Mouse (Mus musculus): Measurements from ENCODE around the gene Rsph3a. TPM values are rescaled to one million over a fixed set of nuclear protein-coding genes. Genes with fewer than 3 reads are reported as not detected.
A peak's percentile ranks its signal among the peaks of the same experiment; 100 is the strongest.

Gene Rsph3a
- polyA plus RNA-seq, 1 experiment from 2014 or later: 15.9 TPM

- H3K4me3 ChIP-seq (replicated peaks): no peak overlapping the region
- ATAC-seq (ENCODE audit: insufficient read depth): no peak
- 19% methylated on average over 2 of the region's 2 CpGs for WGBS (ENCODE audit: insufficient replicate concordance)
Measured at GRCm38 (mm10) chr17:7914596-7915227, 30.7 kb upstream of the Rsph3a start.

GRCm38 (mm10) chr17:7915791-7916190 lies 29.6 kb upstream of the Rsph3a start:
- no peak overlapping the region for H3K27ac ChIP-seq (replicated peaks)
- H3K4me3 ChIP-seq (replicated peaks): no peak overlapping the region
- H3K27me3 ChIP-seq: peaks cover 3% of the 10 kb centered on the region; the same call in 1 of the 2 replicates
- no peak for ATAC-seq (ENCODE audit: insufficient read depth)
- no peak overlapping the region for H3K9ac ChIP-seq
- WGBS (ENCODE audit: insufficient replicate concordance): 60% methylated on average over 9 of the region's 9 CpGs
- no peaks in the 10 kb centered on the region for H3K36me3 ChIP-seq (replicated peaks)
- no peak overlapping the region for H3K4me2 ChIP-seq
- H3K4me1 ChIP-seq (replicated peaks): no peaks in the 10 kb centered on the region
- no peaks in the 10 kb centered on the region for H3K9me3 ChIP-seq (replicated peaks)

More at GRCm38 (mm10) chr17:7914596-7915227, 30.7 kb upstream of the Rsph3a start:
- Histone ChIP-seq H3K4me1 (replicated peaks) (no peaks in the 10 kb centered on the region), H3K27me3 (peaks cover 3% of the 10 kb centered on the region; the same call in 1 of the 2 replicates), H3K36me3 (replicated peaks) (no peaks in the 10 kb centered on the region), H3K4me2 (no peak overlapping the region), H3K9me3 (replicated peaks) (no peaks in the 10 kb centered on the region), H3K9ac (no peak overlapping the region), H3K27ac (replicated peaks) (no peak overlapping the region)

- Histone ChIP-seq H3K27me3 (no peaks in the 10 kb centered on the region; the same call in 1 of the 2 replicates), H3K36me3 (replicated peaks) (no peaks in the 10 kb centered on the region), H3K27ac (replicated peaks) (peak overlapping the region; percentile 61), H3K4me1 (replicated peaks) (no peaks in the 10 kb centered on the region), H3K4me2 (no peak overlapping the region), H3K9ac (no peak overlapping the region), H3K4me3 (replicated peaks) (no peak overlapping the region), H3K9me3 (replicated peaks) (no peaks in the 10 kb centered on the region)
- 43% methylated on average over 12 of the region's 12 CpGs for WGBS (ENCODE audit: insufficient replicate concordance)
- no peak for ATAC-seq (ENCODE audit: insufficient read depth)
Measured at GRCm38 (mm10) chr17:7916782-7917574, 28.4 kb upstream of the Rsph3a start.

- H3K27me3 ChIP-seq: no peaks in the 10 kb centered on the region; the same call in 1 of the 2 replicates
- H3K36me3 ChIP-seq (replicated peaks): no peaks in the 10 kb centered on the region
- 0 out of 2 replicates have a peak, but pooled peaks cover 4% of the 10 kb centered on the region for H3K4me1 ChIP-seq (replicated peaks)
- no peak overlapping the region for H3K27ac ChIP-seq (replicated peaks)
- ATAC-seq (ENCODE audit: insufficient read depth): no peak
- H3K9me3 ChIP-seq (replicated peaks): no peaks in the 10 kb centered on the region
- no peak overlapping the region for H3K4me3 ChIP-seq (replicated peaks)
- H3K9ac ChIP-seq: no peak overlapping the region
- 58% methylated on average over 2 of the region's 2 CpGs for WGBS (ENCODE audit: insufficient replicate concordance)
- H3K4me2 ChIP-seq: no peak overlapping the region
Measured at GRCm38 (mm10) chr17:7918355-7918754, 27.1 kb upstream of the Rsph3a start.

GRCm38 (mm10) chr17:7919209-7919608 lies 26.2 kb upstream of the Rsph3a start:
- no peak for ATAC-seq (ENCODE audit: insufficient read depth)
- no peaks in the 10 kb centered on the region for H3K36me3 ChIP-seq (replicated peaks)
- no peak overlapping the region for H3K4me2 ChIP-seq
- H3K9me3 ChIP-seq (replicated peaks): no peaks in the 10 kb centered on the region
- no peaks in the 10 kb centered on the region for H3K27me3 ChIP-seq
- H3K4me1 ChIP-seq (replicated peaks): 0 out of 2 replicates have a peak, but pooled peaks cover 4% of the 10 kb centered on the region
- H3K9ac ChIP-seq: no peak overlapping the region
- no peak overlapping the region for H3K4me3 ChIP-seq (replicated peaks)
- WGBS (ENCODE audit: insufficient replicate concordance): 37% methylated on average over 2 of the region's 2 CpGs
- no peak overlapping the region for H3K27ac ChIP-seq (replicated peaks)

GRCm38 (mm10) chr17:7922564-7922963 lies 22.9 kb upstream of the Rsph3a start:
- no peak overlapping the region for H3K4me3 ChIP-seq (replicated peaks)
- H3K27me3 ChIP-seq: no peaks in the 10 kb centered on the region
- 56% methylated on average over 5 of the region's 5 CpGs for WGBS (ENCODE audit: insufficient replicate concordance)
- H3K4me2 ChIP-seq: no peak overlapping the region
- no peaks in the 10 kb centered on the region for H3K36me3 ChIP-seq (replicated peaks)
- no peaks in the 10 kb centered on the region for H3K9me3 ChIP-seq (replicated peaks)
- no peak for ATAC-seq (ENCODE audit: insufficient read depth)
- no peak overlapping the region for H3K9ac ChIP-seq
- no peak overlapping the region for H3K27ac ChIP-seq (replicated peaks)
- H3K4me1 ChIP-seq (replicated peaks): 0 out of 2 replicates have a peak, but pooled peaks cover 4% of the 10 kb centered on the region

- Histone ChIP-seq H3K27me3 (no peaks in the 10 kb centered on the region), H3K27ac (replicated peaks) (no peak overlapping the region), H3K4me3 (replicated peaks) (no peak overlapping the region), H3K36me3 (replicated peaks) (no peaks in the 10 kb centered on the region), H3K9me3 (replicated peaks) (no peaks in the 10 kb centered on the region), H3K9ac (no peak overlapping the region), H3K4me1 (replicated peaks) (0 out of 2 replicates have a peak, but pooled peaks cover 4% of the 10 kb centered on the region), H3K4me2 (no peak overlapping the region)
- no peak for ATAC-seq (ENCODE audit: insufficient read depth)
- WGBS (ENCODE audit: insufficient replicate concordance): 73% methylated on average over 13 of the region's 13 CpGs
Measured at GRCm38 (mm10) chr17:7924185-7924725, 21.2 kb upstream of the Rsph3a start.

- 0 out of 2 replicates have a peak, but pooled peaks cover 4% of the 10 kb centered on the region for H3K4me1 ChIP-seq (replicated peaks)
- H3K9ac ChIP-seq: no peak within 1 kb of the TSS
- peak within 1 kb of the TSS; percentile 22; the same call in 1 of the 2 replicates for H3K27ac ChIP-seq (replicated peaks)
- no peaks in the 10 kb centered on the region for H3K36me3 ChIP-seq (replicated peaks)
- no peak for ATAC-seq (ENCODE audit: insufficient read depth)
- H3K4me3 ChIP-seq (replicated peaks): peak within 1 kb of the TSS; percentile 26
- no peaks in the 10 kb centered on the region for H3K27me3 ChIP-seq
- no peaks in the 10 kb centered on the region for H3K9me3 ChIP-seq (replicated peaks)
- H3K4me2 ChIP-seq: peak within 1 kb of the TSS; percentile 21; the same call in 1 of the 2 replicates
- 30% methylated on average over 13 of the region's 13 CpGs for WGBS (ENCODE audit: insufficient replicate concordance)
Measured at GRCm38 (mm10) chr17:7925413-7926160, 19.8 kb upstream of the Rsph3a start, which contains the start of gene Tagap. Gene Tagap (plus strand): TSS chr17:7926000.

GRCm38 (mm10) chr17:7927582-7928535 lies 17.6 kb upstream of the Rsph3a start:
- Histone ChIP-seq H3K4me2 (peak overlapping the region; percentile 1; the same call in 1 of the 2 replicates), H3K27me3 (no peaks in the 10 kb centered on the region), H3K27ac (replicated peaks) (no peak overlapping the region), H3K36me3 (replicated peaks) (no peaks in the 10 kb centered on the region), H3K4me3 (replicated peaks) (0 out of 2 replicates have a peak overlapping the region, but pooled peaks have one; percentile 7), H3K4me1 (replicated peaks) (0 out of 2 replicates have a peak, but pooled peaks cover 2% of the 10 kb centered on the region), H3K9ac (no peak overlapping the region), H3K9me3 (replicated peaks) (no peaks in the 10 kb centered on the region)
- no peak for ATAC-seq (ENCODE audit: insufficient read depth)
- 54% methylated on average over 24 of the region's 24 CpGs for WGBS (ENCODE audit: insufficient replicate concordance)

GRCm38 (mm10) chr17:7928662-7929061 lies 16.8 kb upstream of the Rsph3a start:
- ATAC-seq (ENCODE audit: insufficient read depth): no peak
- no peak overlapping the region for H3K9ac ChIP-seq
- no peaks in the 10 kb centered on the region for H3K4me1 ChIP-seq (replicated peaks)
- no peak overlapping the region for H3K4me2 ChIP-seq
- no peaks in the 10 kb centered on the region for H3K27me3 ChIP-seq
- H3K27ac ChIP-seq (replicated peaks): no peak overlapping the region
- H3K4me3 ChIP-seq (replicated peaks): no peak overlapping the region
- WGBS (ENCODE audit: insufficient replicate concordance): 75% methylated on average over 6 of the region's 6 CpGs
- no peaks in the 10 kb centered on the region for H3K36me3 ChIP-seq (replicated peaks)
- no peaks in the 10 kb centered on the region for H3K9me3 ChIP-seq (replicated peaks)
